Mouse (Mus musculus) adrenal gland (tissue): ENCODE measurements around the gene Tas1r2.

ENCODE experiments used
- intact Hi-C: fragments of 180-260 bp; cut with DNase I; formaldehyde crosslinking; loops from one replicate; pipeline ENCODE4 v1.15.1; 2025
- long read RNA-seq, 2 experiments: library from polyadenylated mRNA; unstranded; transcript quantifications; one replicate each; pipeline ENCODE4 v2.0.0; 2020; ENCODE audit warnings: borderline replicate concordance in 1 of 2; ENCODE audit not compliant: insufficient replicate concordance in 1 of 2

Gene Tas1r2
- long read RNA-seq, experiment 1, result 0 reads
- long read RNA-seq, experiment 2, result 0 reads

DNA sequence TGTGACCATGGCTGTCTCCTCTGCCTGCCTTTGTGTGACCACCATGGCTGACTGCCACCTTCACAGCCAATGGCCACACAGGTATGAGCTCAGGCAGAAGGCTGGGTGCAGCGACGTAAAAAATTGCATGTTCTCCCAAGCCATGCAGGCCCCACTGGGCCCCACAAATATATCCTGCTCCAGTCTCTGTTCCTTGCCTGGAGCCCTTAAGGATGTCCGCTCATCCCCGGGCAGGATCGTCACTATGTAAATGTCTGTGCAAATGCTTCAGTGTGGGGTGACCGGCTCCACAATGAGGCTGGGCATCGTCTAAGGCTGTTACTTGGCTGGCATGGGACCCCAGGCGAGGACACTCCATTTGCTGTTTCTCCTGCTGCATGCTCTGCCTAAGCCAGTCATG, at the start of gene Tas1r2:
TSS of gene Tas1r2 (plus strand) at position 301 of the 400 bp plus-strand sequence.
- intact Hi-C loops, result no loop called here

DNA sequence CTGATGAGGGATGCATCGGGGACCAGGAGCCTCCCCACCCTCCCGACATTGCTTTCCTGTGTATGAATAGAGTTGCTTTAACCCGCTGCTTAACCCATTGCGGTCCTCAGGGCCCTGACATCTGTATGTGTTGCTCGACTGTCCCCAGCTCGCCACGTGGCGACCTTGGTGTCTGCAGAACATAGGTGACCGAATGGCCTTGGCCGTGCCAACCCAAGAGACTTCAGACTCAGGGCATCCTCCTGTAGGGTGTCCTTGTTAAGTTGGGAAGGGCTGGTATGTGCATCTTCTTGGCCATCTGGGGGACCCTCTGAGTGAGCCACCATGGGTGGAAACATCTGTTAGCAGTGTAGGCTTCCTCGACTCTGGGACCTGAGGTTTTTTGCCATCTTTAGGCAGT, 48.1 kb upstream of the Tas1r2 start:
- intact Hi-C loops, result no loop called here

DNA sequence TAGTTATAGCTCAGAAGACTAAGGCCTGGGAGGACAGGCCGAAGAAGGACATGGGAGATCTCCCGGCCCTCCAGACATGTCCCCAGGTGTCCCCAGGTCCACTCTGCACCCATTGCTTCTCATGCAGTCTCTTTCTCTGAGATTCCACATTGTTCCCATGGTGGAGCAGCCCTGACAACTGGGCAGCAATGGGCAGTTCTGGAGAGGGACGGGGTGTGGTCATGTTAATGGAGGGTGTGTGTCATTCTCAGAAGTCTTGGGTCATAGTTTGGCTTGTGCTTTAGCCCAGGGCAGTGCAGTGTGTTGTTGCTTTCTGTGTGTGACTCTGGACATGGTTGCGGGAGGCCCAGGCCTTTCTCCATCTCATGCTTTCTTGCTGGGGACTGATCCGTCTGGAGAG, 46.6 kb upstream of the Tas1r2 start:
- intact Hi-C loops, result no loop called here

DNA sequence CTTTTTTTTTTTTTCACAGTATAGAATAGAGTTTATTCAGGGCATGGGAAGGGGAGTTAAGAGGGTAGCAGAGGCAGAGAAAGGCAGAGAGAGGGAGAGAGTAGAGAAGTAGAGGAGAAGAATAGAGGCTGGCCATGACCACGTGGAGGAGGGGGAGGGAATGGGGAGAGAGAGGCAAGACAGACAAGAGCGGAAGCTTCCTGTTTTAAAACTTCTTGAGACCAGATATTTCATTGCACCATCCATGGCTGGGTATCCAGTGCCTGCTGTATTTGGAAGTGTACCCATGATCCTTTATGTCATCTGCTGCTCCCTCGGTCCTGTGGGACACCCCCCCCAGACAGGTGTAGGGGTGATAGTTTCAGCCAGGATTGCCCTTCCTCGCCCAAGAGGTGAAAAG, 44.4 kb upstream of the Tas1r2 start:
- intact Hi-C loops, result no loop called here

DNA sequence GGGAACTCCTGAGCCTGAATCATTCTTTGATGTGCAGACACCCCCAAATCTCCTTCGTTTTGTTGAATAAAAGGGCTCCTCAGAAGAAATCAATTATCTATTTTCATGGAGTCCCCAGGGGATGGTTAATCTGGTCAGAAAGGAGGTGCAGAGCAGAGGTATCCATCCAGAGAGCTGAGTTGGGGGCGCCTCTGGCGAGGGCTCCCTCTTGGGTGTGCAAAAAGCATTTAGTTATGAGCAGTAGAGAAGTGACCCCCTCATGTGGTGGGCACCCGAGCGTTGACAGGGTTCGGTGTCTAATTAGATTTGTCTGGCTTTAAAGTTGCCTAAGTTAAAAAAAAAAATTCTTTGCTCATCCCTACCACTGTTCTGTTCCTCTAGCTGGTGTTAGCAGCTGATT, 42.4 kb upstream of the Tas1r2 start:
- intact Hi-C loops, result loop anchor here (5.0 to 10.0 kb wide), 3 partner anchors 39 to 226 kb away; no protein-coding TSS in a partner anchor

- intact Hi-C loops, result loop anchor here (5.0 to 10.0 kb wide), 3 partner anchors 39 to 227 kb away; no protein-coding TSS in a partner anchor
Observed at GRCm38 (mm10) chr4:139611542-139611953, 41.8 kb upstream of the Tas1r2 start.

- intact Hi-C loops, result loop anchor here (5.0 to 10.0 kb wide), 3 partner anchors 42 to 230 kb away; no protein-coding TSS in a partner anchor
Observed at GRCm38 (mm10) chr4:139614524-139615260, 38.6 kb upstream of the Tas1r2 start.

DNA sequence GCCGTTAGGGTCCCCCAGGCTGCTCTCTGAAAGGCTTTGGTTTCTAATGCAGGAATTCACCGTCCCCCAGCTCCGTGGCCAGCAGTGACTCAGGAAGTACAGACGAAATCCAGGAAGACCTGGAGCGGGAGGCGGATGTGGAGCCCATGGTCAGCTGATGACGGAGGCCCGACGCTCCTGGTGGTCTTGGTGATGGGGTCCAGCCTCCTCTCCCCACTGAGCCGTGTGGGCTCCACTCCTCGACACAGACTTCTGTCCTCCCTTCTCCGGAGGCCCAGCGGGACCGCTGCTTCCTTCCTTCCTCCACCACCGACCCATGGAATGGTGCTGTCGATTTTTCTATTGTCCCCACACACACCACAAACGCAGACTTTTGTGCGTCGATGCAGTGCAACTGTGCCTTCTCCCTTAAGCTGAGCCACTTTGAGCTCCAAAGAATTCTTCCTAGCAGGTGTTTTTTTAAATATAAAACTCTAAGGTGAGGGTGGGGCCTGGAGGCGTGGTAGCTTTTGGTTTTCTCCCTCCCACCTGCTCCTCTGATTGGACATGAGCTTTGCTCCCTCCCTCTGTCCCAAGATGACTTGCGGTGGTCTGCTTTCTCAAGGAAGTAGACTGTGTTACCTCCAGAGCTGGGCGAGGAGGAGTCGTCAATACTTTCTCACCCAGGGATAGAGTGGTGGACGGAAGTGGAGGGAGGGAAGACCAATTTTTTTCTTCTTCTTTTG, 36.9 kb upstream of the Tas1r2 start:
- intact Hi-C loops, result loop anchor here (10.0 kb wide), 1 partner anchor 232 kb away; no protein-coding TSS in a partner anchor

DNA sequence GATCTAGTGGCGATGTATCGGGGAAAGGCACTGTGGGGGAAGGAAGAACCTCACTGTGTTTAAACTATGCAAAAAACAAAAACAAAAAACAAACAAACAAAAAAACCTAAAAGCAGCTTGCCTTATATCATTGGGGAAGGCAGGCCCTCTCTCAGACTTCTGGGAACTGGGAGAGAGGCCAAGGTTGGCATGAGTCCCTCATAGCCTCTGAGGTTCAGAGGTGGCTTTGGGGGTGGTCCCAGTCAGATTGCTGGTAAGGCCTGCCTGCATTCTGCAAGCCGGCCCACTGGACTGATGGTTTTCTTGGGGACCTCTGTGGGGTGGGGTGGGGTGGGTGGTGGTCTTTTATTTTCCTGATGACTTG, 36.4 kb upstream of the Tas1r2 start:
- intact Hi-C loops, result loop anchor here (10.0 kb wide), 1 partner anchor 232 kb away; no protein-coding TSS in a partner anchor

GRCm38 (mm10) chr4:139619765-139620164, 33.6 kb upstream of the Tas1r2 start:
- intact Hi-C loops, result loop anchor here (10.0 kb wide), 1 partner anchor 235 kb away; no protein-coding TSS in a partner anchor

DNA sequence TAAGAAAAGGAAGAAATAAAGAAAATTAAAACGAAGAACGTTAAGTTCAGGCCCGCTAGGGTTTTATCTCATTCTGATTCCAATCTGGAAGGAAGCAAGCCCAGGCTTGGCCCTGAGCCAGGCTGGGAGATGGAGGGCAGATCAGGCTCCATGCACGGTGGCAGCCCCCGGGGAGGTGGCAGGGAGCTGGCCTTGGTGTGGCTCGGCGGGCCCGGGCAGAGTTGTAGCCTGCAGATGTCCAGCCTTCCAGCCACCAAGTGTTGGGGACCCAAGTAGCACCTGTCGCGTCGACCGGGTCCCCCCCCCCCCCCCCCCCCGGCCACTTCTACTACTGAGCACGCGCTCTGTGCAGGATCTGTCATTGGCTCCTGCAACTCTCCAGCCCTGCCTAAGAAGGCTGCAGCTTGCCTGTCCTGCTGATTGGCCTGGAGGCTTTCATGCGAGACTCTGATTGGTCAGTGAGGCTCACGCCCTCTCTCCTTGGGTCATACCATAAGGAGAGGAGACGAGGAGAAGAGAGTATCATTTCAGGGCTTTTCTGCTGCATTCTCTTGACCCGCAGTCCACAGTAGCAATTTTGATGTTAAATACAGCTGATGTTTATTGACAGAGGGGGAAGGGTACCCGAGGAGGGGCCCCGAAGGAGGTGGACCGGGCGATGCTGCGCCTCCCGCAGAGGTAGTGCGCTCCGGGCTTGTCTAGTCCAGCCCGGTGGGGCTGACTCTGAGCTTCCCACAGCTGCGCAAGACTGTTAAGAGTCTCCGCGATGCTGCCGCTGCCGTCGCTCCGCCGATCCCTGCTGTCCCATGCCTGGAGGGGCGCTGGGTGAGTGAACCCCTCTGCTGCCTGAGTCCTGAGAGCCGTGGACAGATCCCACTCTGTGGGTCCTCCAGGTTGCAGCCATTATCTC, 30.7 kb upstream of the Tas1r2 start, which contains the start of gene Aldh4a1:
TSS of gene Aldh4a1 (plus strand) at position 494 of the 910 bp plus-strand sequence.
- intact Hi-C loops, result no loop called here

GRCm38 (mm10) chr4:139623434-139624115, 29.8 kb upstream of the Tas1r2 start:
- intact Hi-C loops, result no loop called here

DNA sequence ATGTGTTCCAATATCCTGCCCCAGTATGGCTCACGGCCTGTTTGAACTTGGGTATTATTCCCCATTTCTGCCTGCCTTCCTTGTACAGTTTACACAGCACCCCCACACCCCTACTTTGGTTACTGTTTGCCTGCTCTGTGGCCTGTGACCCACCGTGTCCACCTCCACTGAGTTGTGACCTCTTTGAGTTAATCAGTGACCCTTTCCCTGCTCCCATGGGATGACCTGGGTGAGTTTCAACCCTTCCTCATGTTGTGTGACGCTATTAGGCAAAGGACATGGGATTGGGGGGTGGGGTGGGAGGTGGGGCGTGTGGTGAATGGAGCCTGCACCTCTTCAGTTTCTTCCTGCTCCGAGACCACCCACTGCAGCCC, 29.2 kb upstream of the Tas1r2 start:
- intact Hi-C loops, result no loop called here

DNA sequence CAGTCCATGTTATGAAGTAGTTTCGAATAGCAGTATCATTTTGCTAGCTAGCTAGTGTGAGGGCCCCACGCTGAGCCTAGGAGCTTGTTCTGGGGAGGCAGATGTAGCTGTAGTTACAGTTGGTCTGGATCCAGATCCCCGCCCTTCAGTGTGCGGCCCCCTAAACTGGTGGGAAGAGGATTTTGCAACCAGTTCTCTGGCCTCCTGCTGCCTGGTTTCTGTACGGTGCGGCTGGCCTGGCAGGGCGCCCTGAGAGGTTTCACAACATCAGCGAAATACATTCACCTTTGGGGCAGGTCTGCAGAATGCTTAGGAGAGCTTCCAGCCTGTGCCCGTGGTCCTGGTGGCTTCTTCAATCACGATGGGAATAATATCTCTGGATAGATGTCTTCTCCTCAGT, 28.6 kb upstream of the Tas1r2 start:
- intact Hi-C loops, result no loop called here

- intact Hi-C loops, result no loop called here
Observed at GRCm38 (mm10) chr4:139627361-139627760, 26.0 kb upstream of the Tas1r2 start.

DNA sequence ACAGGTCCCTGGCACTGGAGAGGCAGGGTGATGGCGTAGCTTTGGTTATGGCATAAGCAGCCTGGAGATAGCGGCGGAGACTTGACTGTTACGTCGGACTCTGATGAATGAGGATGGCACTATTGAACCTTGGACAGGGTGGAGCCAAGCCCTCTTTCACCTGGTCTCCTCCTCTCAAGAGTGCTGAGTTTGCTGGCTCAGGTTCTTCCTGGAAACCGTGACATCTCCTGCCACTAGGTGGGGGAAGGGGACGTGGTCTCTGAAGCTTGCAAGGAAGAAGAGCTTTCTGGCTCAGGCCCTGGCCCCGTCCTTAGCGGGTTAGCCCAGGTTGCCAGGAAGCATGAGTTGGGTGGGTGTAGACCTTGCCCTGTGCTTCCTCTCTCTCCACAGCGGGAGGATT, 23.2 kb upstream of the Tas1r2 start:
- intact Hi-C loops, result no loop called here

DNA sequence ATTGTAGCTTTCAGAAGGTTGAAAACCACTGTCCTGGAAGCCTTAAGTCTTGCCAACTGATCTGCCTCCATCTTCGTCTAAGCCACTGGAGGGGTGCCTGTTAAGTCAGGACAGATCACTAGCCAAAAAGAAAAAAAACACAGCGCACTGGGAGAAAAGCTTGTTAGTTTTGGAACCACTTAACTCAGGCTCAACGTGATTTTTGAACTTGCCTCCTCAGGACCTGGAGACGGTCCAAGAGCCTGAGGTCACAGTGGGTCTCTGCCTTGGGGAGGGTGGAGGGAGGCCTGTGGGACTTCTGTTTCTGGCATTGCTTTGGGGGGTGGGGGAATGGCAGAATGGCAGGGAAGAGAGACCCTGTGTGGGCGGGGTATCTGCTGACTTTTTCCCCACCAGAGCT, 22.2 kb upstream of the Tas1r2 start:
- intact Hi-C loops, result no loop called here

DNA sequence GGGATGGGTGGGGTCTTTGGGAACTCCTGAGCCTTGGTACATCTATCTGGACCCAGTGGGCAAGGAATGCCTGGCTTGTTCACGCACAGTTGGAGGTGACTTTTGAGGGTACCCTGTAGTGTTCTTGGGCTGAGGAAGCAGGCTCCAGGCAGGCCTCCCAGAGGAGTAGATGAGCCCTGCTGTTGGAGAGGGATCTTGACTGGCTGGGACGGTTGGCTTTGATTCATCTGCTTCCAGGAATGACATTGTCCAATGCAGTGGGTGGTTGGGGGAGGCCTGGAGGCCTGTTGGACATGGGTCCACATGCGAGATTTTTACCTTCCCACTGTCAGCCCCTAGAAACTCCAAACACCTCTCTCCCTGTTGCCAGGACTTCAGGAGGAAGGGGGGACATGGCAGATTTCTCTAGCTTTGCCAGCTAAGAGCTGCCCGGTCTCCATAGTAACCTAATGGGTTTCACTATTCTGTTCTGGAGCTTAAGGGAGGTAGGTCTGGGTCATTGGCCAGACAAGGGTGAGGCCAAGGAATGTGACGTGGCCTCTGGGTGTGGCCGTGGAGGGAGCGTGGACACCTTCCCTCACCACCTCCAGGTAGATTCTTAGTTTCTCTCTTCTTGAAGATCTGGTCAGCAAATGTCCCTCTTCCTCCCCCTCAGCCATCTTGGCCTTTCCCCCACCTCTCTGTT, 21.6 kb upstream of the Tas1r2 start:
- intact Hi-C loops, result no loop called here

- intact Hi-C loops, result no loop called here
Observed at GRCm38 (mm10) chr4:139632254-139632580, 21.1 kb upstream of the Tas1r2 start.

- intact Hi-C loops, result loop anchor here (2.0 kb wide), 1 partner anchor 166 kb away; no protein-coding TSS in a partner anchor
Observed at GRCm38 (mm10) chr4:139636373-139636772, 17.0 kb upstream of the Tas1r2 start.
